Mouse (Mus musculus) brain, embryonic 14.5 days (tissue): ENCODE results near the gene Tmem190.
"Not testable (repeated sequence)": the region's sequence is repeated elsewhere in the genome, so short reads cannot be mapped to it uniquely, and the experiment has no call there.

ENCODE experiments used
- CTCF ChIP-seq: fragments of 200-500 bp; IDR thresholded peaks from 2 replicates; pipeline ENCODE4 v1.5.1; 2012; ENCODE audit warnings: inconsistent platforms, mild to moderate bottlenecking, moderate library complexity, borderline replicate concordance; ENCODE audit not compliant: insufficient read depth, insufficient read length; ENCODE audit errors: extremely low read depth
- POLR2A ChIP-seq: fragments of 200-500 bp; IDR thresholded peaks from 2 replicates; pipeline ENCODE4 v1.6.1; 2012; ENCODE audit warnings: mild to moderate bottlenecking, inconsistent platforms, borderline replicate concordance; ENCODE audit not compliant: poor library complexity, insufficient read depth, insufficient read length, severe bottlenecking; ENCODE audit errors: extremely low read depth

DNA sequence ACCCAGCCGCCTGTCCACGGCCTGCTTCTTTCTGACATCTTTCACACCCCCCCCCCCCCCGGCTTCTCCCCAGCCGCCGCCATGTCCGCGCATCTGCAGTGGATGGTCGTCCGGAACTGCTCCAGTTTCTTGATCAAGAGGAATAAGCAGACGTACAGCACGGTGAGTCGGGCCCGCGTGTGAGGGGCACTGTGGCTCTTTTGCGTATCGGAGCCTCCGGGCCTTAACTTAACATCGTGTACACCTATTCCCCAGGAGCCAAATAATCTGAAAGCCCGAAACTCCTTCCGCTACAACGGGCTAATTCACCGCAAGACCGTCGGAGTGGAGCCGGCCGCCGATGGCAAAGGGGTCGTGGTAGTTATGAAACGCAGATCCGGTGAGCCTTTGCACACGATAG is 10.5 kb downstream of the Tmem190 start:
- not testable (repeated sequence) for TF ChIP-seq CTCF, POLR2A
